Mouse (Mus musculus) spleen, embryonic (tissue): ENCODE results near the gene Pls3.

ENCODE experiments used
- CTCF ChIA-PET: fragments of 350-600 bp; sonication (Branson Sonifier 250); formaldehyde crosslinking; loops from one replicate; lab custom pipeline; 2022; lab: Charles Lee

The Pls3 gene

GRCm38 (mm10) chrX:75874332-75875291 is at the start of gene Pls3:
Pls3 (minus strand) TSS chrX:75875182.
- CTCF ChIA-PET: no interaction called here

- CTCF ChIA-PET: no interaction called here
Measured at GRCm38 (mm10) chrX:75895716-75896115, 20.7 kb upstream of the Pls3 start.

- CTCF ChIA-PET: no interaction called here
Measured at GRCm38 (mm10) chrX:75875566-75875965, 584 bp upstream of the Pls3 start.

- CTCF ChIA-PET: no interaction called here
Measured at GRCm38 (mm10) chrX:75873813-75874212, 1.2 kb downstream of the Pls3 start.

GRCm38 (mm10) chrX:75873253-75873652 is 1.7 kb downstream of the Pls3 start:
- CTCF ChIA-PET: no interaction called here

GRCm38 (mm10) chrX:75871855-75872254 is 3.1 kb downstream of the Pls3 start:
- CTCF ChIA-PET: no interaction called here

- CTCF ChIA-PET: no interaction called here
Measured at GRCm38 (mm10) chrX:75861715-75862114, 13.3 kb downstream of the Pls3 start.

- CTCF ChIA-PET: no interaction called here
Measured at GRCm38 (mm10) chrX:75854294-75854693, 20.7 kb downstream of the Pls3 start.

GRCm38 (mm10) chrX:75844290-75844689 is 30.7 kb downstream of the Pls3 start:
- CTCF ChIA-PET: no interaction called here

GRCm38 (mm10) chrX:75842835-75843234 is 32.1 kb downstream of the Pls3 start:
- CTCF ChIA-PET: no interaction called here

GRCm38 (mm10) chrX:75842120-75842519 is 32.9 kb downstream of the Pls3 start:
- CTCF ChIA-PET: no interaction called here

- CTCF ChIA-PET: no interaction called here
Measured at GRCm38 (mm10) chrX:75840263-75840662, 34.7 kb downstream of the Pls3 start.

- CTCF ChIA-PET: no interaction called here
Measured at GRCm38 (mm10) chrX:75834836-75835235, 40.1 kb downstream of the Pls3 start.

GRCm38 (mm10) chrX:75834286-75834685 is 40.7 kb downstream of the Pls3 start:
- CTCF ChIA-PET: no interaction called here

GRCm38 (mm10) chrX:75833006-75833641 is 41.9 kb downstream of the Pls3 start:
- CTCF ChIA-PET: no interaction called here

GRCm38 (mm10) chrX:75829867-75830255 is 45.1 kb downstream of the Pls3 start:
- CTCF ChIA-PET: no interaction called here

- CTCF ChIA-PET: no interaction called here
Measured at GRCm38 (mm10) chrX:75829240-75829866, 45.6 kb downstream of the Pls3 start.

GRCm38 (mm10) chrX:75818647-75819271 is 56.2 kb downstream of the Pls3 start:
- CTCF ChIA-PET: no interaction called here

- CTCF ChIA-PET: no interaction called here
Measured at GRCm38 (mm10) chrX:75814958-75815357, 60.0 kb downstream of the Pls3 start.

- CTCF ChIA-PET: no interaction called here
Measured at GRCm38 (mm10) chrX:75814123-75814522, 60.9 kb downstream of the Pls3 start.

GRCm38 (mm10) chrX:75796583-75796982 is 78.4 kb downstream of the Pls3 start:
- CTCF ChIA-PET: no interaction called here

GRCm38 (mm10) chrX:75779796-75780195 is 95.2 kb downstream of the Pls3 start:
- CTCF ChIA-PET: no interaction called here
